Mouse (Mus musculus) heart, embryonic 14.5 days (tissue): ENCODE results near the gene Gria3. TPM values are rescaled to one million over a fixed set of nuclear protein-coding genes. Genes with fewer than 3 reads are reported as not detected.

ENCODE experiments used
- ATAC-seq: fragments of 200-750 bp; cut with Nextera tagmentation; 2 replicates; pipeline ENCODE4 v1.8.0; 2017; ENCODE audit warnings: low read depth, moderate TSS enrichment; ENCODE audit not compliant: insufficient number of reproducible peaks, insufficient read depth, low FRiP score
- H3K27ac ChIP-seq, 2 experiments: fragments of 200-500 bp in 1 of 2; fragments of 300-500 bp in 1 of 2; sonication (generic) in 1 of 2; replicated peaks in 1 of 2; 2 replicates each; pipeline ENCODE4 v1.5.1; 2012 to 2014; ENCODE audit warnings: low read depth in 2 of 2, low read length in 2 of 2, control low read depth in 1 of 2, mild to moderate bottlenecking in 1 of 2, mixed read lengths in 1 of 2; ENCODE audit not compliant: control insufficient read depth in 1 of 2, insufficient read depth in 1 of 2
- H3K27me3 ChIP-seq: fragments of 300-500 bp; sonication (generic); 2 replicates; pipeline ENCODE4 v1.6.1; 2014; ENCODE audit warnings: mild to moderate bottlenecking, low read length, control low read depth; ENCODE audit not compliant: control insufficient read depth, insufficient read depth
- H3K36me3 ChIP-seq: fragments of 300-500 bp; sonication (generic); 2 replicates; pipeline ENCODE4 v1.6.1; 2014; ENCODE audit warnings: mild to moderate bottlenecking, control low read depth, low read length, mixed read lengths; ENCODE audit not compliant: control insufficient read depth, insufficient read depth
- H3K4me1 ChIP-seq, 2 experiments: fragments of 200-500 bp in 1 of 2; fragments of 300-500 bp in 1 of 2; sonication (generic) in 1 of 2; 2 replicates each; pipeline ENCODE4 v1.6.1; 2012 to 2014; ENCODE audit warnings: low read length in 2 of 2, control low read depth in 1 of 2, mixed read lengths in 1 of 2; ENCODE audit not compliant: control insufficient read depth in 2 of 2, insufficient read depth in 2 of 2
- H3K4me2 ChIP-seq: fragments of 300-500 bp; sonication (generic); 2 replicates; pipeline ENCODE4 v1.6.1; 2014; ENCODE audit warnings: mild to moderate bottlenecking, low read length
- H3K4me3 ChIP-seq, 2 experiments: fragments of 200-500 bp in 1 of 2; fragments of 300-500 bp in 1 of 2; sonication (generic) in 1 of 2; 2 replicates each; pipeline ENCODE4 v1.5.1; 2012 to 2014; ENCODE audit warnings: low read length in 2 of 2, mild to moderate bottlenecking in 2 of 2, control low read depth in 1 of 2, low read depth in 1 of 2, moderate library complexity in 1 of 2; ENCODE audit not compliant: control insufficient read depth in 1 of 2, insufficient read depth in 1 of 2
- H3K9ac ChIP-seq: fragments of 300-500 bp; sonication (generic); 2 replicates; pipeline ENCODE4 v1.6.1; 2014; ENCODE audit warnings: mild to moderate bottlenecking, low read length
- H3K9me3 ChIP-seq: fragments of 300-500 bp; sonication (generic); 2 replicates; pipeline ENCODE4 v1.6.1; 2016; ENCODE audit warnings: low read length, control low read depth; ENCODE audit not compliant: control insufficient read depth
- WGBS: fragments of 180-500 bp; shearing (Covaris S2); extraction: QIAGEN DNeasy Blood & Tissue Kit; methylation state at CpG from one replicate; pipeline ENCODE4 v1.1.7; 2014; 5-methylcytosine and 5-hydroxymethylcytosine counted together
- polyA plus RNA-seq: library from polyadenylated mRNA; unstranded; fragments of >200 nt; fragmentation: Nextera tagmentation; extraction: Ambion mirVana; gene quantifications from 2 replicates; pipeline ENCODE4 v1.2.1, GENCODE M21; 2014

Gene Gria3
- polyA plus RNA-seq, result 6.7 and 7.8 TPM in 2 replicates

DNA sequence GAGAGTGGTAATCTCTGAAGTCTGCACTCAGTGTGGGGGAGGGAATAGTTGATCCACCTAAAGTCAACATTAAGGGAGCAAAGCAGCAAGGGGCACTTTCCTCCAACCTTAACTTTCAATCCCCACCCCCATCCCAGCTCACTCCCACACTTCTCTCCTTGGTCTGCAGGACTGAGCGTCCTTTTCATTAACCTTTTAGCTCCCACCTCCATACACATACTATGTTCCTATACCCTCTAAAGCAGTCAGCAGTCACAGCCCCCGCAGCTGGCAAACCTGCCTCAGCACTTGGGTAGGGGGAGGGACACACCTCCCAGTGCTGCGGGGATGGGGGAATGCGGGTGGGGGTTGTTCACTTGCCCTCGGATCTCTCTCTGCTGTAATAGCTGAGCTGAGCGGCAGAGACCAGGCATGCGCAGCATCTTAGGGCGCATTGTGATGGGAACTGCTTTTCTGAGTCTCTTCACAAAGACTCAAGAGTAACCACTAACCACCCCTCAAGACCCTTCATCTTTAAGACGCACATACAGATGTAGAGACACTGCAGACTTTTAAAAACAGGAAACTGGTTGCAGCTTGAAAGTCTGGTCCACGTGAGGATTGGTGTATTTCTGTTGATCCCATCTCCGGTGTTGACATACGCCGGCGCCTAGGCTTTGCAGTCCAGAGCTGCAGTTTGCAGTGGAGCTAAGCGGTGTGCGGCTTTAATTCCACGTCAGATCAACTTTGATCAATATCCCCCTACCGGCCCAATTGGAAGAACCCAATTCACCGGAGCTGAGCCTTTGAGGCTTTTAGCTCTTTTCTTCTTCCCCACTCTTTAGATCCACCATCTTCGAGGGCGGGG, at the start of gene Gria3:
Gene Gria3, plus strand, starts transcription at position 797 of the 847 bp plus-strand sequence.
- Histone ChIP-seq H3K9me3 (no peaks in the 10 kb centered on the region), H3K27ac (peak within 1 kb of the TSS; percentile 15 to 59), H3K36me3 (no peaks in the 10 kb centered on the region), H3K4me1 (no peaks in the 10 kb centered on the region), H3K4me2 (peak within 1 kb of the TSS; percentile 79), H3K9ac (peak within 1 kb of the TSS; percentile 70), H3K4me3 (peak within 1 kb of the TSS; percentile 52 to 63), H3K27me3 (no peaks in the 10 kb centered on the region)
- 16% methylated on average over 21 of the region's 21 CpGs for WGBS
- no peak for ATAC-seq

DNA sequence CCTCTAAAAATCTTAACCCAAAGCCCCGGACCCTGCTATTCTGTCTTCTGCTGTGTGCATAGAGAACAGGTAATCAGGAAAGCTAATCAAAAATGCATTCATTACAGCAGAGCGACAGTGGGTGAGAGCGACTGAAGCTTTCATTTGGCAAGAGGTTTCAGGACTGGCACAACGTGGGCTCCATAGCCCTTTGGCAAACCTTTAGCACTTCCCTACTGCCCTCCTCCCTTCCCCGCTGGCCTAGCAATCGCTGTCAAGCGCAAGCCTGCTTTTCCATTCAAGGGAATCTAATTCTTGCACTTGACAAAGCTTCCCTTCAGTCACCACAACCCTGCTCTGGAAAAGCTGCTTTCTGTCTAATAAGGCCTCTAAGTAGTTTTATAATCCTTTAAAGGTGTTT, 13.6 kb upstream of the Gria3 start:
- Histone ChIP-seq H3K27me3 (no peaks in the 10 kb centered on the region), H3K9ac (no peak overlapping the region), H3K27ac (no peak overlapping the region), H3K9me3 (no peaks in the 10 kb centered on the region), H3K4me1 (no peaks in the 10 kb centered on the region), H3K36me3 (no peaks in the 10 kb centered on the region), H3K4me2 (no peak overlapping the region), H3K4me3 (no peak overlapping the region)
- ATAC-seq, result no peak
- 48% methylated on average over 7 of the region's 7 CpGs for WGBS

DNA sequence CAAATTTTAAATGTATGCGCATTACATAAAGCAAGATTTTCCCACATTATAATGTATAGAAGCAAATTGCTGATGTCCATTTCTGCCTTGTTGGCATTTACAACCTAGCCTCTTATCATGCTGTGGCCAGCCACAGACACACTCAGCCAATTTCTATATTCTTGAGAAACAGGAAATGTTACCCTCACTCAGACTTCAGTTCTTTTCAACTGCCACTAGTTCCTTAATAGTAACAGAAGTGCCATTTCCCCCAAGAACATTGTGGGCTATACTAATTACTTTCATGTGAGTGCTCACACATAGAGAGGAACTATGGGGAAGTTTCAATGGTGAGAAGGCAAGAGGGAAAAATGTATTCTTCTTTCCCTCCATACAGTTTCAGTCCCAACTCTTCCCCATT, 11.6 kb upstream of the Gria3 start:
- no peak overlapping the region for H3K9ac ChIP-seq

DNA sequence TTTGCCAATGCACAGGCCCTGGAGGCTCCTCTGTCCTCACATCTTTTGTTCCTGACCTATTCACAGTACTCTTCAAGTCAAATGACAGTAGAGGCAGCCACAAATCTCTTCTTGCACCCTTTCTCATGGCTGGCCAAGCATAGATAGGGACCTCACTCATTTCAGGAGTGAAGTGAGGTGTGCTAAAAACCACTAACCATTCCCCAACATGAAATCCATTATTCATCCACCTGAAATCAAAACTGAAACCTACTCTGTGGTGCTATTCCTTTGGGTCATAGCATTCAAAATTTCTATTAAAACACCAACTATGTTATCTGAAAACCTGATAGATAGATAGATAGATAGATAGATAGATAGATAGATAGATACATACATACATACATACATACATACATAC, 2.2 kb upstream of the Gria3 start:
- no peaks in the 10 kb centered on the region for H3K9me3 ChIP-seq
- ATAC-seq, result no peak
- H3K4me3 ChIP-seq, result no peak overlapping the region
- H3K9ac ChIP-seq, result no peak overlapping the region
- H3K36me3 ChIP-seq, result no peaks in the 10 kb centered on the region
- no peak overlapping the region for H3K27ac ChIP-seq
- H3K4me2 ChIP-seq, result no peak overlapping the region
- no peaks in the 10 kb centered on the region for H3K4me1 ChIP-seq
- H3K27me3 ChIP-seq, result no peaks in the 10 kb centered on the region

More for the DNA sequence above, 11.6 kb upstream of the Gria3 start:
- Histone ChIP-seq H3K27ac (no peak overlapping the region), H3K9me3 (no peaks in the 10 kb centered on the region), H3K4me3 (no peak overlapping the region), H3K27me3 (no peaks in the 10 kb centered on the region), H3K36me3 (no peaks in the 10 kb centered on the region), H3K4me1 (no peaks in the 10 kb centered on the region), H3K4me2 (no peak overlapping the region)
- WGBS, result 92% methylated on average over 1 of the region's 1 CpGs
- ATAC-seq, result no peak

DNA sequence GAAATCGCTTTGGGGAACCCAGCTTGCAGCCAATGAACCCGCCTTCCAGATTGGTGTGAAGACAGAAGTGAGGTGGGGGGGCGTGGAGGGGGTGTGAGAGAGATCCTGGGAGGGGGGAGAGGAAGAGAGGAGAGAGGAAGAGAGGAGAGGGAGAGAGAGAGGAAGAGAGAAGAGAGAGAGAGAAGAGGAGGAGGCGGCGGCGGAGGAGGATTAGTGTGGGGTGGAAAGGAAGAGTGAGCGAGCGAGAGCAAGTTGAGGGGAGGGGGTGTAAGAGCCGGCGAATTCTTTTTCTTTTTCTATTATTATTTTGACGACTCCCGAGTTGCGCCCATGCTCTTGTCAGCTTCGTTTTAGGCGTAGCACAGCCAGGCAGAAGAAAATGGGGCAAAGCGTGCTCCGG, 532 bp downstream of the Gria3 start:
- H3K27me3 ChIP-seq, result no peaks in the 10 kb centered on the region
- no peaks in the 10 kb centered on the region for H3K4me1 ChIP-seq
- peak overlapping the region; percentile 15 to 59 for H3K27ac ChIP-seq
- H3K9ac ChIP-seq, result peak overlapping the region; percentile 70
- WGBS, result 25% methylated on average over 17 of the region's 17 CpGs
- H3K9me3 ChIP-seq, result no peaks in the 10 kb centered on the region
- peak overlapping the region; percentile 52 to 63 for H3K4me3 ChIP-seq
- no peak for ATAC-seq
- H3K4me2 ChIP-seq, result peak overlapping the region; percentile 79
- H3K36me3 ChIP-seq, result no peaks in the 10 kb centered on the region

DNA sequence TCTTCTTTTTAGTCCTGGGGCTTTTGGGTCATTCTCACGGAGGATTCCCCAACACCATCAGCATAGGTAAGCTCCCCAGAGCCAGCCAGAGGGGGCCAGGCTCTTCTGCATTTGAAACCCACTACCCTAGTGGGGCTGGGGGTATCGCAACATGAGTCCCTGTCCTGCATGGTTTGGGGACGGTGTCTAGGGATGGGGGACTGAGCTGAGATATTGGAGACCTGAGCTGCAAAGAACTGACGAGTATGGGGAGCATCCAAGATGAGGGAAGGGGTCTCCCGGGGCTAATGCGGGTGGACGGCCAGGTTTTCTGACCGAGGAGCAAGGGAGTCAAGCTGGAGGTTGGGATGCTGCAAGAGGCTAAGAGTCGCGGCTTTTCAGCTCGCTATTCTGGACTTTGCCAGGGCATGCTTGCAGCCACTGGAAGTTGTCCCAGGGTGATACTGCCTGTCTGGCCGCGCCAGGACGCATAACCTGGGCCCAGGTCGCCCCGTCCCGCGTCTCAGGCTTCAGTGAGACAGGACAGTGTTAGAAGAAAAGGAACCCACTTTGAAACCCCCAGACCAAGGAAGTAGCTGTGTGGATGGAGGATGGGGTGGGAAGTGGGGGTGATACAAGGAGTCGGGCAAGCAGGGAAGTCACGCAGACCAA, 1.1 kb downstream of the Gria3 start:
- Histone ChIP-seq H3K9me3 (no peaks in the 10 kb centered on the region), H3K4me1 (no peaks in the 10 kb centered on the region), H3K9ac (peak overlapping the region; percentile 70), H3K4me3 (peak overlapping the region; percentile 52 to 63), H3K27ac (peak overlapping the region; percentile 15 to 59), H3K4me2 (peak overlapping the region; percentile 79), H3K27me3 (no peaks in the 10 kb centered on the region), H3K36me3 (no peaks in the 10 kb centered on the region)
- 18% methylated on average over 20 of the region's 20 CpGs for WGBS
- ATAC-seq, result no peak; the same call in 1 of the 2 replicates

DNA sequence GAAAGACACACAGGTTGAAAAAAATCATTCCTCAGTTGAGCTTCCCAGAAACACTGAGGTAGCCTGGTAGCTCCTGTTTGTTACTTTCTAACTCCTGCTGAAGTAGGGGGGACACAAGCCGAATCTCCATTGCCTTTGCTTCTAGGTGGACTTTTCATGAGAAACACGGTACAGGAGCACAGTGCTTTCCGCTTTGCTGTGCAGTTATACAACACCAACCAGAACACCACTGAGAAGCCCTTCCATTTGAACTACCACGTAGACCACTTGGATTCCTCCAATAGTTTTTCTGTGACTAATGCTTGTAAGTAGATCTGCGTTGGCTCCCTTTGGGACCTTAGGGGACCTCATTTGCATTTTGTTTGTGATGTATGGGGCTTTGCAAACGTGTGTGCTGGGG, 2.0 kb downstream of the Gria3 start:
- peak overlapping the region; percentile 52 to 63 for H3K4me3 ChIP-seq
- H3K27ac ChIP-seq, result peak overlapping the region; percentile 59 to 67
- H3K4me1 ChIP-seq, result no peaks in the 10 kb centered on the region
- H3K9me3 ChIP-seq, result no peaks in the 10 kb centered on the region
- peak overlapping the region; percentile 79 for H3K4me2 ChIP-seq
- no peaks in the 10 kb centered on the region for H3K27me3 ChIP-seq
- no peak for ATAC-seq
- WGBS, result 16% methylated on average over 6 of the region's 6 CpGs
- no peaks in the 10 kb centered on the region for H3K36me3 ChIP-seq
- peak overlapping the region; percentile 70; the same call in 1 of the 2 replicates for H3K9ac ChIP-seq
